Mouse (Mus musculus): Measurements from ENCODE around the gene Ghrhr. TPM values are rescaled to one million over a fixed set of nuclear protein-coding genes. Genes with fewer than 3 reads are reported as not detected.

Ghrhr gene
- polyA plus RNA-seq, 1 experiment from 2014 or later: not detected

DNA sequence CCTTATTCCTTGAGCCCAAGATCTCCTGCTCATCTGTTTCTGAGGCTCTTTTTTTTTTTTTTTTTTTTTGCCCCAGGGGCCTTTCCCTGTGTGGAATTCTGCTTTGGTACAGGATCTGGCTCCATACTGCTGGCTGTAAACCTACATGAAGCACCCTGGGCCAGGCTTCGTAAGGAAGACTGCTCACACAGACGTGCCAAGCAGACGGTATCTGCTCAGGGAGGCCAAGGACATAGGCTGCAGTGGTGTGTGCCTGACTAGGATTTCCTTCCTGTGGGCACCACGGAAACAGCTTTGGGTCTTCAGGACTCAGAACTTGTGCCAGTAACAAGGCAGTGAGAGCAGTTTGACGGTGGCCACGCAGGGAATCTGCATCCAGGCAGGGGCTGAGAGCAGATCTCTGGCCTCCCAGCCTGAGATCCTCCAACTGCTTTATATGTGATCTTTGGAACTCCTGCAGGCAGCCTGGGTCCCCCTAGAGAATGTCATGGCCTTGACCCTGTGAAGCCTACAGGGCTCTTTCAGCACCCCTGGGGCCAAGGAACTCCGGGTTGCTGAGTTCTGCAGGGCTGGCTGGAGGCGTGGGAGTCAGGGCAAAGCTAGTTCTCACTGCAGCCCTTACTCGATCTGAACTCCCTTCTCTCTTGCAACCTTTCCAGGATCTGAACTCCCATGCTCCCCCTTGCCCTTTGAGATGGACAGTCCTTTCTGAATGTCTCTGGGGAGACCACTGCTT, 26.1 kb downstream of the Ghrhr start:
- WGBS: 71% methylated on average over 9 of the region's 9 CpGs
- H3K27ac ChIP-seq: no peak overlapping the region
- no peak for ATAC-seq (ENCODE audit: insufficient number of reproducible peaks, insufficient read depth, low FRiP score, low TSS enrichment)
- H3K9me3 ChIP-seq: no peaks in the 10 kb centered on the region
- no peak overlapping the region for H3K4me3 ChIP-seq
- no peak overlapping the region for H3K9ac ChIP-seq
- no peaks in the 10 kb centered on the region for H3K4me1 ChIP-seq
- H3K4me2 ChIP-seq (replicated peaks): no peak overlapping the region
- H3K27me3 ChIP-seq: peaks cover 3% of the 10 kb centered on the region; the same call in 1 of the 2 replicates
- H3K36me3 ChIP-seq: no peaks in the 10 kb centered on the region

DNA sequence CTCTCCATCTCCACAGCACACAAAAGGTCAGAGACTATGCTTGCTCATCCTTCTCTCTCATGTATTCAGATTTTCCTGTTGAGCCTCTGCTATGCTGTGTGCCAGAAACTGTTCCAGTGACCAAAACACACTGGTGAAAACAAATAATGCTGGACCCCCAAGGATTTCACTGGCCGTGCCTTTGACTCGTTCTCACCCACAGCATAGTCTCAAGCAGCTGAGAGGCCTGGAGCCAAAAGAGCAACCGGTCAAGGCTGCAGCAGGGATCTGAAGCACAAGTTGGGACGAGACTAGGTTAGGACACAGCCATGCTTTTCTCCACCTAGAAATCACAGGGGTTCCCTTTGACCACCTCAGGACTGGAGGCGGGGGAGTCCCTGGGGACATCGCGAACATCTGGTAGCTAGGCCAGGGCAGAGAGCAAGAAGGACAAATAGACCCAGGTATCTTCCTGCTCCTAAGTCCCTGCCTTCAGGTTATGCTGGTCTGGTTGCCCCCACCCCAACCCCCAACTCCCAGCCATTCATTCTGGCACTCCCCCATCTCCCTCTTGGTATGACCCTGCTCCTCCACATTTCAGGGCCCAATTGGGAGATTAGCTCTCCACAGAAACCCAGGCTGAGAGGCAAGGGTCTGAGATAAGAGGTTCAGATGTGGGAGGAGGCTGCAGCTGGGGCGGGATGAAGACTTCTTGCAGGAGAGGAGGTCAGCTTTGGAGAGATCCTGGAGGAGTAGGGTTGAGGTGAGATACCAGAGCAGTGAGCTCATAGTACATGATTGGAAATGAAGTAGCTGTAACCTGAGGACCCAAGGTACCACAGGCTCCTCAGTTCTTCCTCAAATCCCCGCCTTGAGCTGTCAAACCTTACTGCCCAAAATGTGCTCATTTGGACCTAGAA, 27.6 kb downstream of the Ghrhr start:
- H3K9me3 ChIP-seq: no peaks in the 10 kb centered on the region
- 79% methylated on average over 9 of the region's 9 CpGs for WGBS
- H3K27me3 ChIP-seq: peaks cover 3% of the 10 kb centered on the region; the same call in 1 of the 2 replicates
- no peaks in the 10 kb centered on the region for H3K36me3 ChIP-seq
- H3K27ac ChIP-seq: no peak overlapping the region
- no peak overlapping the region for H3K4me3 ChIP-seq
- no peak overlapping the region for H3K4me2 ChIP-seq (replicated peaks)
- no peak for ATAC-seq (ENCODE audit: insufficient number of reproducible peaks, insufficient read depth, low FRiP score, low TSS enrichment)
- H3K9ac ChIP-seq: no peak overlapping the region
- no peaks in the 10 kb centered on the region for H3K4me1 ChIP-seq

DNA sequence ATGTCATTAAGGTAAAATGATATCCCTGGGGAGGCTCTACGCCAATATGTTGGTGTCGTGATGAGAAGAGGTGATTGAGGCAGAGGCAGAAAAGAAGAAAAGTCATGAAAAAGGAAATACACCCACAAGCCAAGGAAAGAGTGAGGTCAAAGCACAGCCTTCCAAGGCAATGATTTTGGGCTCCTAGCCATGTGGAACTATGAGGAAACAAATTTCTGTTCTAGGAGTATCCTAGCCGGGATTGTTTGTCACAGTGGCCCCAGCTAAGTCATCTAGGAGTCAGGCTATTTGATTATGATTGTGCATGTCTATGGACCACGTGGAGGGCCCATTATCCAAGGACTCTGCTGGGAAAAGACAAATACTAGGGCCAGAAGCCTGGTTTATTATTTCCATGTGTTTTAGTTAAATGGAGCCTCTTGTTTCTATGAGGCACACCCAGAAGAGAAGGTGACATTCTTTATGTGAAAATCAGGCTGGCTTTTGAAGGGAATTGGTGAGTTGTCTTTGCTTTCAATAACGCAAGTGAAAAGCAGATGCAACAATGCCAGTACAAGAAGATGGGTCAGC, 28.4 kb downstream of the Ghrhr start:
- ATAC-seq (ENCODE audit: insufficient number of reproducible peaks, insufficient read depth, low FRiP score, low TSS enrichment): no peak
- no peaks in the 10 kb centered on the region for H3K4me1 ChIP-seq
- no peak overlapping the region for H3K27ac ChIP-seq
- H3K9ac ChIP-seq: no peak overlapping the region
- WGBS: 55% methylated on average over 5 of the region's 5 CpGs
- H3K9me3 ChIP-seq: no peaks in the 10 kb centered on the region
- H3K36me3 ChIP-seq: no peaks in the 10 kb centered on the region
- no peak overlapping the region for H3K4me3 ChIP-seq
- H3K4me2 ChIP-seq (replicated peaks): no peak overlapping the region
- peaks cover 3% of the 10 kb centered on the region; the same call in 1 of the 2 replicates for H3K27me3 ChIP-seq

DNA sequence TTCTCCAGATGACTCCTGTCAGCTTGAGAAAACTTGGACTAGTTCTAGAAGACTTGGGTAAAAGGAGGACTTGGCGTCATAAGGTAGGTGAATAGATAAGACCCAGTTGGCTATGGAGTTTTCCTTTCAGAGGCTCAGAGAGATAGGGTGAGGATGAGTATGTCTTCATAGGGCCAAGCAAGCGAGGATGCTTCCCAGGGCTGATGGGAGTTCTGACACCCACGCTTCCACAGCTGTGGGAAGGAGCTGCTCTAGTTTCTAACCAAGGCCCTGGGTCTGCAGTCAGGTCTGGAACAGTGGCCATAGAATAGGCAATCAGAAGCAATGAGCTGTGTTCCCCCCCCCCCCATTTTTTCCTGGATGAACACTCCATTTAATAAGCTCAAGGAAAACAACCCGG, 31.2 kb downstream of the Ghrhr start:
- no peak for ATAC-seq (ENCODE audit: insufficient number of reproducible peaks, insufficient read depth, low FRiP score, low TSS enrichment)
- Histone ChIP-seq H3K9ac (no peak overlapping the region), H3K27me3 (no peaks in the 10 kb centered on the region), H3K4me1 (no peaks in the 10 kb centered on the region), H3K9me3 (no peaks in the 10 kb centered on the region), H3K36me3 (no peaks in the 10 kb centered on the region), H3K4me2 (replicated peaks) (no peak overlapping the region), H3K4me3 (no peak overlapping the region), H3K27ac (no peak overlapping the region)
- 85% methylated on average over 4 of the region's 4 CpGs for WGBS

GRCm38 (mm10) chr6:55410119-55410775, 34.2 kb downstream of the Ghrhr start:
- 41% methylated on average over 7 of the region's 7 CpGs for WGBS
- ATAC-seq (ENCODE audit: insufficient number of reproducible peaks, insufficient read depth, low FRiP score, low TSS enrichment): no peak
- no peaks in the 10 kb centered on the region for H3K4me1 ChIP-seq
- no peak overlapping the region for H3K4me2 ChIP-seq (replicated peaks)
- H3K27ac ChIP-seq: no peak overlapping the region
- H3K9ac ChIP-seq: no peak overlapping the region
- no peaks in the 10 kb centered on the region for H3K36me3 ChIP-seq
- no peak overlapping the region for H3K4me3 ChIP-seq
- H3K9me3 ChIP-seq: no peaks in the 10 kb centered on the region
- H3K27me3 ChIP-seq: no peaks in the 10 kb centered on the region

GRCm38 (mm10) chr6:55410977-55411376, 34.9 kb downstream of the Ghrhr start:
- ATAC-seq (ENCODE audit: insufficient number of reproducible peaks, insufficient read depth, low FRiP score, low TSS enrichment): no peak
- H3K9me3 ChIP-seq: no peaks in the 10 kb centered on the region
- WGBS: 73% methylated on average over 5 of the region's 5 CpGs

DNA sequence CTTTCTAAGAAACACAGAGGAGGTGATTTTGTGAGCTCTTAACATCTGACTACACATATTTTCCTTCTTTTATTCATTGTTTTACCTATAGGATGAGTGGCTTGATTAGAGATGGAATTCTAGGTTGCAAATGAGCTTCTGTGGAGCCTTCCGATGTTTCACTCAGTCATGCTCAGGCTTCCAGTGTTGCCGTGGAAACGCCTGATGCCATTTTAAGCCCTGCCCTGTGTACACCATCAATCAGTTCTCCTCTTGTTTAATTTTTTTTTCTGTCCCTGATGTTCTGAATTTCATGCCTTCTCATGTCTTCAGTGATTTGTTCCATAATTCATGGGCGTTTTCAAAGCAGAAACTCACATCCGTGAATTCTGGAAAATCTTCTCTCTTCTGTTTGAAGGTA, 40.1 kb downstream of the Ghrhr start:
- WGBS: 81% methylated on average over 5 of the region's 5 CpGs
- no peaks in the 10 kb centered on the region for H3K9me3 ChIP-seq
- H3K27me3 ChIP-seq: no peaks in the 10 kb centered on the region
- no peak overlapping the region for H3K27ac ChIP-seq
- H3K4me3 ChIP-seq: no peak overlapping the region
- peaks cover 3% of the 10 kb centered on the region; the same call in 1 of the 2 replicates for H3K4me1 ChIP-seq
- no peaks in the 10 kb centered on the region for H3K36me3 ChIP-seq
- ATAC-seq (ENCODE audit: insufficient number of reproducible peaks, insufficient read depth, low FRiP score, low TSS enrichment): no peak
- no peak overlapping the region for H3K9ac ChIP-seq
- H3K4me2 ChIP-seq (replicated peaks): no peak overlapping the region

More at GRCm38 (mm10) chr6:55410977-55411376, 34.9 kb downstream of the Ghrhr start:
- Histone ChIP-seq H3K4me3 (no peak overlapping the region), H3K4me1 (no peaks in the 10 kb centered on the region), H3K9ac (no peak overlapping the region), H3K4me2 (replicated peaks) (no peak overlapping the region), H3K27ac (no peak overlapping the region), H3K27me3 (no peaks in the 10 kb centered on the region), H3K36me3 (no peaks in the 10 kb centered on the region)

DNA sequence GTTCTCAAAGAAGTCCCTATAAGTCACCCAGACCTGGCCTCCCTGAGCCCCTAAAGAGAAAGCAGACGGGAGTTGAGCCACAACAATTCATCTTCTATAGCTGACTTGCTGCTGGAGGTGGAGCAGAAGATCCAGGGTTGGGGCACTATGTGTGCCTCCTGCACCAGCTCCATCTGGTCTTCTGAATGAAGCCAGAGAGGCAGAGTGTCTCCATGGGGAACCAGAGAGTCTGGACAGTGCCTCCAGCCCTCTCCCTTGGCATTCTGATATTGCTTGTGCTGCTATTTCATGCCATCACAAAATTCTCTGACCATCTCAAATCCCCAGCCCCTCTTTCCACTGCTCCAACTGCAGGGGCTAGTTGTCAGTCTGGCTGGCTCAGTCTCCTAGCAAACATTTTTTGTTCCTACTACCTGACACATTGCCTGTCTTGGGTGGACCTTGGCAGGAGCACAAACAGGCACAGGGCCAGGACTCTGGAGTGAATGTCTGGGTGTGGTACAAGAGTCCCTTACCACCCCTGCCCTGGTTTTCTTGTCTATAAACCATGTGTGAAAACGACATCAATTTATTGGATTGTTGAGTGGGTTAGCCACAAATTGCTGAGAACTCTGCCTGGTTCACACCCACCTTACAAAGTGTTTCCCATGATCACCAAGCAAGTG, 42.8 kb downstream of the Ghrhr start:
- no peaks in the 10 kb centered on the region for H3K36me3 ChIP-seq
- 63% methylated on average over 2 of the region's 2 CpGs for WGBS
- H3K27ac ChIP-seq: no peak overlapping the region
- H3K9ac ChIP-seq: no peak overlapping the region
- no peaks in the 10 kb centered on the region for H3K9me3 ChIP-seq
- peaks cover 4% of the 10 kb centered on the region; the same call in 1 of the 2 replicates for H3K4me1 ChIP-seq
- no peak for ATAC-seq (ENCODE audit: insufficient number of reproducible peaks, insufficient read depth, low FRiP score, low TSS enrichment)
- H3K4me3 ChIP-seq: no peak overlapping the region
- no peaks in the 10 kb centered on the region for H3K27me3 ChIP-seq
- no peak overlapping the region for H3K4me2 ChIP-seq (replicated peaks)

DNA sequence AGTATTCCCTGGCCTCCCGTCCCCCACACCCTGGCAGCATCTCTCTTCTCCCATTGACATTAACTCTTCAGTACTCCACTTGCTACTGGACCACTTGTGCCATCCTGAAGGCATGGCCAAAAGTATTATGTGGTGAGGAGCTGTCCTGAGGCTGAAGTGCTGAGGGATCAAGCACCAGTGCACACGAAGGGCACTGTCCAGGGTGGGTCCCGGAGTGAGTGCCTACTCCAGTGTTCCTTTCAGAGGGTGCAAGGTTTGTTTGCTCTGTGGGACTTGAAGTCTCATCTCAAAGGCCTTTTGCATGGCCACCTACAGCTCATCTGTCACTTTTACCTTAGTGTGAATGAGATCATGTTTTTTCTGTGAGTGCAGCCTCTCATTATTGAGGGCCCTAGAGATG, 44.3 kb downstream of the Ghrhr start:
- Histone ChIP-seq H3K27me3 (no peaks in the 10 kb centered on the region), H3K4me2 (replicated peaks) (no peak overlapping the region), H3K9ac (no peak overlapping the region), H3K4me1 (peaks cover 4% of the 10 kb centered on the region; the same call in 1 of the 2 replicates), H3K9me3 (no peaks in the 10 kb centered on the region), H3K27ac (no peak overlapping the region), H3K4me3 (no peak overlapping the region), H3K36me3 (no peaks in the 10 kb centered on the region)
- ATAC-seq (ENCODE audit: insufficient number of reproducible peaks, insufficient read depth, low FRiP score, low TSS enrichment): no peak
- WGBS: 67% methylated on average over 3 of the region's 3 CpGs

GRCm38 (mm10) chr6:55420869-55421361, 44.8 kb downstream of the Ghrhr start:
- Histone ChIP-seq H3K4me2 (replicated peaks) (no peak overlapping the region), H3K27ac (no peak overlapping the region), H3K36me3 (no peaks in the 10 kb centered on the region), H3K4me3 (no peak overlapping the region), H3K9me3 (no peaks in the 10 kb centered on the region), H3K9ac (no peak overlapping the region), H3K4me1 (peaks cover 4% of the 10 kb centered on the region; the same call in 1 of the 2 replicates), H3K27me3 (no peaks in the 10 kb centered on the region)
- ATAC-seq (ENCODE audit: insufficient number of reproducible peaks, insufficient read depth, low FRiP score, low TSS enrichment): no peak
- WGBS: 26% methylated on average over 1 of the region's 1 CpGs

DNA sequence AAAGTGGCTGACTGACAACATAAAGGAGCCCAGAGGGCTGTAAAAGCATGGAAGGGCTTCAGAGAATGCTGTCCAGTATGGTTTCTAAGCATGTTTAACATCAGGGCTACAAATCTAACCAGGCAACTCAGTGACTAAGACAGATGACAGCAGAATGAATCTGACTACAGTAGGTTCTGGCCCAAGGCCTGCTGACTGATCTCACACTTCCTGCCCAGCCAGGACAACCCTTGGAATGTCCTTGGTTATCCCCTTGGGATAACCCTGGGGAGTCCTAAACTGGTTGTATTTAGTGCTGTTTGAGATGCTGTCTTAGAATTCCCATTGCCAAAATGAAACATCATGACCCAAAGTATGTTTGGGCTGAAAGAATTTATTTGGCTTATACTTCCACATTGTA, 56.0 kb downstream of the Ghrhr start:
- H3K27ac ChIP-seq: no peak overlapping the region

More for the DNA sequence above, 56.0 kb downstream of the Ghrhr start:
- peaks cover 12% of the 10 kb centered on the region for H3K4me1 ChIP-seq
- no peaks in the 10 kb centered on the region for H3K36me3 ChIP-seq
- H3K4me3 ChIP-seq: no peak overlapping the region
- H3K4me2 ChIP-seq (replicated peaks): no peak overlapping the region
- no peak for ATAC-seq (ENCODE audit: insufficient number of reproducible peaks, insufficient read depth, low FRiP score, low TSS enrichment)
- no peaks in the 10 kb centered on the region for H3K27me3 ChIP-seq
- no peaks in the 10 kb centered on the region for H3K9me3 ChIP-seq
- no peak overlapping the region for H3K9ac ChIP-seq

Data from embryonic facial prominence, embryonic 12.5 days (tissue).